Mouse (Mus musculus) G1E-ER4 (cell line): ENCODE results near the gene Olfr301. TPM values are rescaled to one million over a fixed set of nuclear protein-coding genes. Genes with fewer than 3 reads are reported as not detected.

ENCODE experiments used
- GATA1 ChIP-seq: IDR thresholded peaks from one replicate; pipeline ENCODE4 v1.8.0; 2012; ENCODE audit warnings: low read length, inconsistent platforms
- polyA plus RNA-seq: library from polyadenylated mRNA; stranded (reverse); fragments of >175 nt; gene quantifications from 2 replicates; pipeline ENCODE4 v1.2.3, GENCODE M21; 2012

The Olfr301 gene
- polyA plus RNA-seq, result not detected in 2 replicates

DNA sequence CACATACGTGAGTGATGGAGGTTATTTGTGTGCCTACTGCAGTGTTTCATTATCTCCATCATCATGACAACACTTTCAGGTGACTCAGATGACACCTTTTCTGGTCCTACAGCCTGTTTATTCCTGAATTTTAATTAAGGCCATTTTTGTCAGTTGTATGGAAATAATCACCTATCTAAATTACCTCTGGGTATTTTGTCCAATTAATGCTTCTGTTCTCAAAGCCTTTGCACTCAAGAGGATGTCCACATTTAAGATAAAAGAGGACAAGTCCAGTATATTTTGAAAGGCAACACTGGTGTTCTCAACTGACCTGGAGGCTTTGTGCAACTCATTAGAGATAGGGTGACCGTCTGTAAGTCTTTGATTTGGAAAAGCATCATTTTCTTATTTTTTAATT lies at the start of gene Olfr301:
Gene Olfr301 (plus strand): TSS at position 301 of the 400 bp plus-strand sequence.
- TF ChIP-seq GATA1, result no peak

DNA sequence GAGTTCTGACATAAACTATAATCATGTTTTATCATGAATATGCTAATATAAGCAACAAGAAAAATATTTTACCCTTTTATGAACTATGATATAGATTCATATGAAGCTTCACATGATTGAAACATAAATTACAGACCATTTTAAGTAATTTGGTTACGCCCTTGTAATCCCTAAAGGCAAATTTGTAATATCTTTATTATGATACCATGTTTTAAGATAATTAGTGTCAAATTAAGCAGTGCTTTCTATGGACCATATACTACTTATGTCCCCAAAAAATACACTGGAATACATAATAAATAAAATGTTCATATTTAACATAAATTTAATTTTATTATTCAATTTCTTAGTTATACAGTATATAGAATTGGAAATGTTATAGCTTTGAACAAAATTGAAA lies 36.8 kb upstream of the Olfr301 start, which contains the start of gene Olfr305:
Gene Olfr305 (minus strand): TSS at position 101 of the 400 bp plus-strand sequence.
- no peak for TF ChIP-seq GATA1

DNA sequence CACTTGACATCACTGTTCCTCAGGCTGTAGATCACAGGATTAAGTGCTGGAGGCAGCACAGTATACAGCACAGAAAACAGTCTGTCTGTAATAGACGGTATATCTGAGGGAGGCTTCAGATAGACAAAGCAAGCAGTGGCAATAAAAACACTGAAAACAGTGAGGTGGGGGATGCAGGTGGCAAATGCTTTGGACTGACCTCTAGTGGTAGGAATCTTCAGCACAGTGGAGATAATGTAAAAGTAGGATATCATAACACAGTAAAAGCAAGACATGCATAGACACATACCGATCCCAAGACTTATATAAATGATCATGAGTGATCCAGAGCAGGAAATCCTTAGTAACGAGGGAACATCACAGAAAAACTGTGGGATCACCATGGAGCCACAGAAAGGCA lies 17.9 kb upstream of the Olfr301 start:
- TF ChIP-seq GATA1, result no peak

DNA sequence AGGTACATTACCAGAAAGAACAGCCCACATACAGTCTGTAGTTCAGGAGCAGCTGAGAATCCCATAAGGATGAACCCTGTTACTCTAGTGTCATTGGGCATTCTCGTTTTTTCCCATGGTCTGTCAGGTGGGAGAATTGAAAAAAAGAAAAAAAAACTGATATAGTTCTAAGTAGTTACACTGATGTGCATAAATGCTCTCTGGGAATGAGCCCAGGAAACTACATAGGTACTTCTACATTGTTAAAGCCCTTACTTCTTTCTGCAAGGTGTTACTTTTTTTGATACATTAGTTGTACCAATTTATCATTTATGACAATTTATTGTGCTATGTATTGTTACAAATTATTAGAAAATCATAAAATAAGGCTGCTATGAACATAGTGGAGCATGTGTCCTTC lies 17.1 kb upstream of the Olfr301 start, which contains the start of gene Olfr304:
Gene Olfr304 (minus strand): TSS at position 101 of the 400 bp plus-strand sequence.
- no peak for TF ChIP-seq GATA1

DNA sequence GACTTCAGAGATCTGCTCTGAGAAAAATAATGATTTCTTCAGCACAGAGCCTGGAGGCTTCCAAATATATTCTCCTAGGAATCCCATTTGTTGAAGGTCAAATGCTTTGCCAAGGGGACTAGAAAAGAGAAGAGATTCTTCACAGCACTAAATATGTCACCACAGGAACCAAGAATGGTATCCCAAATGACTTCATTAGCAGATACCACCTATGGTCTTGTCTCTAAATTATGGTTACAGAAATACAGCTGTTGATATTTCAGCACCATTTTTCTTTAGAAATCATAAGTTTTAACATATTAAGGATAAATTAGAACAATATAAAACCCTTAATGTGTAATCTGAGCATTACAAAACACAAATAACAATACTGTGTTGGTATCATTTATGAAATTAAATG lies 6.0 kb upstream of the Olfr301 start, which contains the start of gene Olfr303:
Gene Olfr303 (minus strand): TSS at position 101 of the 400 bp plus-strand sequence.
- no peak for TF ChIP-seq GATA1

DNA sequence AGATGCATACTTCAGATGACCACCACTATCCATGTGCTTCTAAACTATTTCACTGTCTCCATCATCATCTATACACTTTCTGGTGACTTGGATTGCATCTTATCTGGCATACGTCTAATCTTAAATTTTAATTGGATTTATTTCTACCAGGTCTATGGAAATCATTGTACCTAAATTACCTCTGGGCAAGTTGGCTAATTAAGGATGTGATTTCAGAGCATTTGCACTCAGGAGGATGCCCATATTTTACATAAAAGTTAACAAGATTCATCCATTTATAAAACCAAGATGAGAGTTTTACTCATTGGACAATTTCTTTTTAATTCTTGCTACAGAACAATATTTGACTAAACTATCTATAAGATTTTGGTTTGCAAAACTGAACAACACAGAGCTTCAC lies 56.0 kb downstream of the Olfr301 start, which contains the start of gene Olfr299:
Gene Olfr299 (plus strand): TSS at position 301 of the 400 bp plus-strand sequence.
- TF ChIP-seq GATA1, result no peak

Other genes with a start within 250 kb of the Olfr301 start
- not detected in 2 replicates for gene Vmn2r75, start 232.1 kb upstream of the Olfr301 start, polyA plus RNA-seq
- not detected in 2 replicates for gene Vmn2r76, start 157.5 kb upstream of the Olfr301 start, polyA plus RNA-seq
- not detected in 2 replicates for gene Olfr310, start 126.7 kb upstream of the Olfr301 start, polyA plus RNA-seq
- gene Olfr309, start 90.1 kb upstream of the Olfr301 start, polyA plus RNA-seq, result not detected in 2 replicates
- not detected in 2 replicates for gene Olfr308, start 78.2 kb upstream of the Olfr301 start, polyA plus RNA-seq
- gene Olfr307, start 66.3 kb upstream of the Olfr301 start, polyA plus RNA-seq, result not detected in 2 replicates
- not detected in 2 replicates for gene Olfr305, start 36.9 kb upstream of the Olfr301 start, polyA plus RNA-seq
- gene Olfr304, start 17.2 kb upstream of the Olfr301 start, polyA plus RNA-seq, result not detected in 2 replicates
- gene Olfr303, start 6.1 kb upstream of the Olfr301 start, polyA plus RNA-seq, result not detected in 2 replicates
- not detected in 2 replicates for gene Olfr299, start 56.1 kb downstream of the Olfr301 start, polyA plus RNA-seq
- not detected in 2 replicates for gene Olfr298, start 88.6 kb downstream of the Olfr301 start, polyA plus RNA-seq
- gene Olfr297, start 116.1 kb downstream of the Olfr301 start, polyA plus RNA-seq, result not detected in 2 replicates
- gene Olfr295, start 180.0 kb downstream of the Olfr301 start, polyA plus RNA-seq, result not detected in 2 replicates
- not detected in 2 replicates for gene Olfr294, start 212.8 kb downstream of the Olfr301 start, polyA plus RNA-seq
- not detected in 2 replicates for gene Olfr293, start 245.2 kb downstream of the Olfr301 start, polyA plus RNA-seq